Mouse (Mus musculus): ENCODE data around the gene Ntan1. TPM values are rescaled to one million over a fixed set of nuclear protein-coding genes. Genes with fewer than 3 reads are reported as not detected.
"Not testable (repeated sequence)": the region's sequence is repeated elsewhere in the genome, so short reads cannot be mapped to it uniquely, and the experiment has no call there.

Gene Ntan1
- 235 and 236 TPM in 2 replicates for polyA plus RNA-seq (2015; fragmentation: Nextera tagmentation; extraction: Ambion mirVana)

DNA sequence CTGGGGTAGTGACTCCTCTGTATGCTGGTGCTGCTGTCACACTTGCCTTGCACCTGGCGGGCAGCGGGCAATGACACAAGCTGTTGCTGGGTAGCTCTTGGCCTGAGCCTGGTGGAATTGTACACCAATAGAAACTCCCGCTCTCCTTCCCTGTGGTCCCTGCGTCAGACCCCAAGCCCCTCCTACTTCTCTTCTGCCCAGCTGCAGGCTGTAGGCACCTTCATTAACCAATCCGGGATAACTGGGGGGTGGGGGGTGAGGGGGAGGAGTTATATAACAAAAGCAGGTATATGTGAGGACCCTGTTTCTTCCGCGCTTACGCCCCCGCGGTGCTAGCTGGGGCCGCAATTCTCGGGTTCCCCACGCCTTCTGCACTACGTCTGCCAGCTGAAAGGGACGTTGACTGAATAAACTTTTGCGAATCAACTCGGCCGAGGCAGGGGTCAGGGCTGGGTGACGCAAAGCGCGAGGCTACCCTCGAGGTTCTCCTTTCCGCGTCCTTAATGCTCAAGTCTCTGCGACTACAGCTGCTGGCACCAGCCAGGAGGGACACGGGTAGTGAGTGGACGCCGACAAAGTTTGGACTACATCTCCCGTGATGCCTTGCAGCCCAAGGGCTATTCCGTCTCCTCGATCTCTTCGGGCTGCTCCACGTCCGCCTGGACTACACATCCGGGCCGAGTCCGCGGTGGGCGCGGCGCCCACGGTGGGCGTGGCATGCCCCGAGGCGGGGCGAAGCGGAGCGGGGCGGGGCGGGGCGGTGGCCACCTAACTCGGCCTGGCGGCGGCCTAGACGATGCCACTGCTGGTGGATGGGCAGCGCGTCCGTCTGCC, at the start of gene Ntan1:
Gene Ntan1 (plus strand): TSS at position 286 of the 834 bp plus-strand sequence.
- peak; percentile 96 for ATAC-seq (ENCODE audit: insufficient number of reproducible peaks, insufficient read depth, low FRiP score, low TSS enrichment, low read depth)
- peak within 1 kb of the TSS; percentile 92 for H3K9ac ChIP-seq
- no peaks in the 10 kb centered on the region for H3K9me3 ChIP-seq
- under 1% methylated on average over 58 of the region's 58 CpGs for WGBS
- peaks cover 25% of the 10 kb centered on the region for H3K4me1 ChIP-seq
- peak within 1 kb of the TSS; percentile 76 for H3K4me2 ChIP-seq
- peak within 1 kb of the TSS; percentile 97 for H3K27ac ChIP-seq
- no peaks in the 10 kb centered on the region for H3K27me3 ChIP-seq
- H3K4me3 ChIP-seq, result peak within 1 kb of the TSS; percentile 83
- H3K36me3 ChIP-seq, result peaks cover 32% of the 10 kb centered on the region

DNA sequence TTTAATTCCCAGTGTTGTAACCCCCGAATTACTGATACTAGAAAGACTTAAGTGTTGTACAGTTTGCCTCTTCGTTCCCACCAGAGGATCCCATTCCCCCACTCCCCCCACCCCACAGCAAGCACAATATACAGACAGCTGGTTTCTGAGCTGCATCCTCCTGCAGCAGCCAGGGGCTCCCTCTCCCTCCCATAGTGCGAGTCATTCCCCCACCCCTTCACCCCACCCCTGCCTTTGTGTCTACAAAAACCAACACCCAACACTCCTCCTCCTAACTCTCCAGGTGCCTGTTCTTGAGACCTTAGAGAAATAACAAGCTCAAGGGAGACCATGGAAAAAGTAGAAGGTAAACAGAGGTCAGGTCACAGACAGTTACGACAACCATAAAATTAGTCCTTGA, 47.0 kb upstream of the Ntan1 start:
- not testable (repeated sequence) for H3K4me1 ChIP-seq; H3K4me2 ChIP-seq; ATAC-seq (ENCODE audit: insufficient number of reproducible peaks, insufficient read depth, low FRiP score, low TSS enrichment, low read depth); H3K27me3 ChIP-seq; H3K36me3 ChIP-seq; H3K9me3 ChIP-seq; H3K9ac ChIP-seq; H3K4me3 ChIP-seq; H3K27ac ChIP-seq
- 71% methylated on average over 4 of the region's 4 CpGs for WGBS

- not testable (repeated sequence) for H3K27me3 ChIP-seq; H3K9ac ChIP-seq; H3K4me2 ChIP-seq; H3K4me1 ChIP-seq; H3K27ac ChIP-seq; H3K9me3 ChIP-seq; H3K36me3 ChIP-seq; H3K4me3 ChIP-seq; ATAC-seq (ENCODE audit: insufficient number of reproducible peaks, insufficient read depth, low FRiP score, low TSS enrichment, low read depth)
- WGBS, result 90% methylated on average over 5 of the region's 5 CpGs
These were observed 46.6 kb upstream of the Ntan1 start for GRCm38 (mm10) chr16:13772051-13772450.

DNA sequence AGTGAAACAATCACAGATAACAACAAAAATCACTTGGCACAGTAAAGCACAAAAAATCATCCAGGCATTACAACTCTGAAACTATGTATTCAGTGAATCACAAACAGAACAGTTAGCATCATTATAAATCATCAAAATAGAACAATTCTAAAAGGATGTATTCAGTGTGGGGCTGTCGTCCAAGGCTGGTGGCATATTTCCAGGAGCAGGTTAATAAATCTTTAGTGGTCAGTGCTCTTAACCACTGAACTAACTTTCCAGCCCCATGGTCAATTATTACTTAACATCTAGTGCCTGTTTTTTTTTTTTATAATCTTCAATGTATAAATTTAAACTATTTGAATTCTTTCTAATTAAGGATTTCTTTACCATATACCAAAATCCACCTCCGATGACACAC, 44.6 kb upstream of the Ntan1 start:
- not testable (repeated sequence) for H3K27ac ChIP-seq; H3K36me3 ChIP-seq; H3K4me1 ChIP-seq; H3K9ac ChIP-seq; H3K9me3 ChIP-seq; H3K4me3 ChIP-seq; H3K27me3 ChIP-seq; H3K4me2 ChIP-seq; ATAC-seq (ENCODE audit: insufficient number of reproducible peaks, insufficient read depth, low FRiP score, low TSS enrichment, low read depth)
- 88% methylated on average over 2 of the region's 2 CpGs for WGBS

DNA sequence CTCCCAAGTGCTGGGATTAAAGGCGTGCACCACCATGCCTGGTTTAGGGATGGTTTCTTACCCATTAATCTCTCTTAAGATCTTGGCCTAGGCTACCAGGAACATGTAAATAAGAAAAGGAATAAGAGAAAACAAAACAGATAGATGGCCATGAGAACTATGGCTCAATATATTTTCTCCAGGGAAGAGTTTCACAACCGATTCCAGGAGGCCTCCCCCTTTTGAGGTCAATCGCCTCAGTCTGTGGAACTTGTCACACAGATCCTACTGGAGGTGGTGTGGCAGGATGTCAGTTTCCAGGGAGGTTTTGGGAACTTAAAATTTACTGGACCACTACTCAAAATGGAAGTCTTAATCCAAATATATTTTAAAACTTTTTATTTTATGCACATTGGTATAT, 44.0 kb upstream of the Ntan1 start:
- not testable (repeated sequence) for H3K9ac ChIP-seq; H3K4me2 ChIP-seq; H3K9me3 ChIP-seq; H3K4me3 ChIP-seq; ATAC-seq (ENCODE audit: insufficient number of reproducible peaks, insufficient read depth, low FRiP score, low TSS enrichment, low read depth); H3K4me1 ChIP-seq; H3K27ac ChIP-seq; H3K36me3 ChIP-seq; H3K27me3 ChIP-seq
- WGBS, result 85% methylated on average over 3 of the region's 3 CpGs

DNA sequence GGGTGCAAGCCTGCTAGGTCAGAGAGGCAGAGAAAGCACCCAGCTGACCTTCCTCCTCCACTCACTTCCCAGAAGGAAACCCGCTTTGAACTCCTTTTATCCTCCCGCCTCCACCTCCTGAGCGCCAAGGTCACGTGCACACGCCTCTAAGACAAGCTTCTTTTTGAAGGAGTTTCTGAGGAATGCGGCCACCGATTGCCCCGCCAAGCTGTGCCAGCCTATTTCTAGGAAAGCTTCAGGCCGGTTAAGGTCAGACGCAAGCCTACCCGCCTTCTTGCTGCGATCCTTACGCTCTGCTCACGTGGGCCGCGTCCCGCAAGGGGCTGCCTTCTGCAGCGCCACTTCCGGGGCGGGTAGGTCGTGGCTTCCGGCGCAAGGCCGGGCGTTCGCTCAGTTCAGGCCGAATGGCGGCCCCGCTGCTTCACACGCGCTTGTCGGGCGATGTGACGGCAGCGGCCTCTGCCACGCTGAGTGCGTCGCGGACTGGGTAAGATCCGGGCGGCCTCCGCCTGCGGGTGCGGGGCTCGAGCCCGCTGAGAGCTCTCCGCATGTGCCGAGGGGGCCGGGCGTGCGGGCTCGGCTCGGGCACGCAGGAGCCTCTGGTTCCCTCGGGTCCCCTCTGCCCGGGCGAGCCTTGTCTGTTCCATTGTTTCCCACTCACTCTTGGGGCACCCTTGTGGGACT, 38.1 kb upstream of the Ntan1 start, which contains the start of gene Rrn3:
Gene Rrn3 (plus strand): TSS at position 356 of the 684 bp plus-strand sequence.
- Histone ChIP-seq H3K27ac (peak within 1 kb of the TSS; percentile 88), H3K4me1 (peaks cover 19% of the 10 kb centered on the region), H3K4me3 (peak within 1 kb of the TSS; percentile 84), H3K36me3 (peaks cover 21% of the 10 kb centered on the region), H3K9ac (peak within 1 kb of the TSS; percentile 95), H3K9me3 (no peaks in the 10 kb centered on the region), H3K4me2 (peak within 1 kb of the TSS; percentile 77), H3K27me3 (no peaks in the 10 kb centered on the region)
- WGBS, result under 1% methylated on average over 57 of the region's 57 CpGs
- peak; percentile 96 for ATAC-seq (ENCODE audit: insufficient number of reproducible peaks, insufficient read depth, low FRiP score, low TSS enrichment, low read depth)

GRCm38 (mm10) chr16:13781216-13781615, 37.4 kb upstream of the Ntan1 start:
- 28% methylated on average over 8 of the region's 8 CpGs for WGBS
- Histone ChIP-seq H3K27me3 (no peaks in the 10 kb centered on the region), H3K4me2 (peak overlapping the region; percentile 77), H3K27ac (no peak overlapping the region), H3K36me3 (peaks cover 28% of the 10 kb centered on the region), H3K9me3 (no peaks in the 10 kb centered on the region), H3K4me1 (peaks cover 19% of the 10 kb centered on the region), H3K9ac (peak overlapping the region; percentile 95), H3K4me3 (peak overlapping the region; percentile 84)
- no peak for ATAC-seq (ENCODE audit: insufficient number of reproducible peaks, insufficient read depth, low FRiP score, low TSS enrichment, low read depth)

DNA sequence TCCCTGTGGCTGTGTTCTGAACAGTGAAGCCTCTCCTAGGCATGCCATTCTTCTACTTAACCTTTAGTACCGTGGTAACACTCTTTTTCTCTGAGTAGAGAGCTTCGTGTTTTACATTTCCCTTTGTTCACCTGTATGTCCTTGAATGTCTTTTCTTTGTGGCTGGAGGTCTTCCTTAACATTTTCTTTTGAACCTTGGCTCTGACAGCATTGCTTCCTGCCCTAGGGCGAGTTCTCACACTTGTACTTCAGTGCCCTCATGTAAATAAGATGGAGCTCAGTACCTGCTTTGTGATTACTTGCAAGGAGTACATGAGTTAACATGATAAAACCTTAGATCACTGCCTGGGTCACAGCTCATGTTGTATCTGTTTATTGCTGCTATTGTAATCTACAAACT, 32.7 kb upstream of the Ntan1 start:
- Histone ChIP-seq H3K27me3 (no peaks in the 10 kb centered on the region), H3K36me3 (peaks cover 71% of the 10 kb centered on the region), H3K9me3 (no peaks in the 10 kb centered on the region), H3K9ac (no peak overlapping the region), H3K4me3 (no peak overlapping the region), H3K4me1 (peaks cover 12% of the 10 kb centered on the region), H3K27ac (no peak overlapping the region), H3K4me2 (no peak overlapping the region)
- 81% methylated on average over 3 of the region's 3 CpGs for WGBS
- no peak for ATAC-seq (ENCODE audit: insufficient number of reproducible peaks, insufficient read depth, low FRiP score, low TSS enrichment, low read depth)

GRCm38 (mm10) chr16:13793441-13793840, 25.2 kb upstream of the Ntan1 start:
- H3K9me3 ChIP-seq, result not testable (repeated sequence)
- peaks cover 93% of the 10 kb centered on the region for H3K36me3 ChIP-seq
- WGBS, result 94% methylated on average over 2 of the region's 2 CpGs

GRCm38 (mm10) chr16:13796746-13797175, 21.9 kb upstream of the Ntan1 start:
- Histone ChIP-seq H3K4me2 (no peak overlapping the region), H3K36me3 (peaks cover 92% of the 10 kb centered on the region), H3K9ac (no peak overlapping the region), H3K9me3 (no peaks in the 10 kb centered on the region), H3K27ac (no peak overlapping the region), H3K4me1 (no peaks in the 10 kb centered on the region), H3K4me3 (no peak overlapping the region), H3K27me3 (no peaks in the 10 kb centered on the region)
- ATAC-seq (ENCODE audit: insufficient number of reproducible peaks, insufficient read depth, low FRiP score, low TSS enrichment, low read depth), result no peak
- WGBS, result 89% methylated on average over 5 of the region's 5 CpGs

More at GRCm38 (mm10) chr16:13793441-13793840, 25.2 kb upstream of the Ntan1 start:
- ATAC-seq (ENCODE audit: insufficient number of reproducible peaks, insufficient read depth, low FRiP score, low TSS enrichment, low read depth); H3K27me3 ChIP-seq; H3K4me1 ChIP-seq; H3K4me2 ChIP-seq; H3K4me3 ChIP-seq; H3K27ac ChIP-seq; H3K9ac ChIP-seq: not testable (repeated sequence)

DNA sequence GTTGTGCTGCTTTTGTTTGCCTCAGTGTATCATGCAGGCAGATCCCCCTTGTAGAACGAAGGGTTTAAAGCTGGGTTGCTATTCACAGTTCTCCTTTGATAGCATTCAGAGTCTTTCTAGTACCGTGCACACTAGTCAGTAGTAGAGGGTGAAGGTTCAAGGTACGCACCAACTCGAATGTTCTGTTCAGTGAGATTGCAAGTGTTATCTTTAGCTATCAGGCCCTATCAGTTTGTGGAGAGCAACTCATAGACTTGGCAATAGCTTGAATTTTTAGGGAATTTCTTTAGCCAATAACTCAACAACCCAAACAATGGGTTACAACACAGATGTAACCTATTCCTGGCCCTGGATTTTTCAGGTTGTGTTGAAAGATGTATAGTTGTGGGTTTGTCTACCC, 17.4 kb upstream of the Ntan1 start:
- H3K9ac ChIP-seq, result no peak overlapping the region
- H3K9me3 ChIP-seq, result no peaks in the 10 kb centered on the region
- no peak for ATAC-seq (ENCODE audit: insufficient number of reproducible peaks, insufficient read depth, low FRiP score, low TSS enrichment, low read depth)
- H3K27ac ChIP-seq, result no peak overlapping the region
- H3K4me2 ChIP-seq, result no peak overlapping the region
- H3K4me3 ChIP-seq, result no peak overlapping the region
- H3K36me3 ChIP-seq, result peaks cover 90% of the 10 kb centered on the region
- H3K27me3 ChIP-seq, result no peaks in the 10 kb centered on the region
- H3K4me1 ChIP-seq, result no peaks in the 10 kb centered on the region
- WGBS, result 93% methylated on average over 4 of the region's 4 CpGs

DNA sequence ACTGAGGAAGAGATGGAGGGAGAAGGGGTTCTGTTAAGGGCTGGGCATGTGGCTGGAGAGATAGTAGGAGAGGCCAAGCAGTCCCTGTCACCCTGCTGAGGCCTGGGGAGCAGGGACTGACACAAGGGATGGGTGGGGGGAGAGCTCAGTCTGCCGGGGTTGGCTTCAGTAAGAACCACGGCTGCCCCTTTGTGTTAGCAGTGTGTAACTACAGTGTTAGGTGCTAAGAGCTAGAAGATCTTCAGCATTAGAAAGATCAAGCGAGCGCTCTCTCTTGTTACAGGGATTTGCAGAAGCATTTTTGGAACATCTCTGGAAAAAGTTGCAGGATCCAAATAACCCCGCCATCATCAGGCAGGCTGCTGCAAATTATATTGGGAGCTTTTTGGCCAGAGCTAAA, 14.0 kb upstream of the Ntan1 start:
- Histone ChIP-seq H3K4me1 (no peaks in the 10 kb centered on the region), H3K27me3 (no peaks in the 10 kb centered on the region), H3K4me2 (no peak overlapping the region), H3K9ac (no peak overlapping the region), H3K4me3 (no peak overlapping the region), H3K36me3 (peaks cover 89% of the 10 kb centered on the region), H3K27ac (no peak overlapping the region), H3K9me3 (no peaks in the 10 kb centered on the region)
- WGBS, result 87% methylated on average over 5 of the region's 5 CpGs
- no peak for ATAC-seq (ENCODE audit: insufficient number of reproducible peaks, insufficient read depth, low FRiP score, low TSS enrichment, low read depth)
